Mouse (Mus musculus): ENCODE measurements at regions not wholly inside any gene's neighbourhood (a gene's known extent, or its start where the extent isn't known, plus 50 kb on each side); places are given as distances from the start of the nearest gene placed in this dataset.

DNA sequence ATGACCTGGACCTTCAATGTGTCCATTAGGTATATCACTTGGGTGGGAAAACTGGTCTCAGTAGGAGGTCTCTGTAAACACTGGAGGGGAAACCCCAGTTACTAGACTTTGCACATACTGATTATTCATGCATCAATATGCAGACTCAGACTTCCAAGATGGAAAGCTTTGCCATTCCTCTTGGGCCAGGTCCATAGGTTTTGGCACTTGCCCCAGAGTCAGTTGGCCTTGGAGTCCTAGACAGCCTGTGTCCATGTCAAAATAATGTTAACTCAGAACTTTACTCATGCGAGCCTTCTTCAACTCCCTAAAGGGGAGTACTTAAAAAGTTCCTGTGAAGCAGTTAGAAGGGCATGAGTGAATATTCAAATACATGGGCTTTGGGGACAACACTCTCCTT is 230.3 kb downstream of the Cxxc4 start:
- Histone ChIP-seq H3K4me2 (replicated peaks) (no peak overlapping the region), H3K9me3 (replicated peaks) (no peaks in the 10 kb centered on the region), H3K27ac (no peak overlapping the region), H3K36me3 (no peaks in the 10 kb centered on the region), H3K27me3 (no peaks in the 10 kb centered on the region), H3K4me3 (no peak overlapping the region), H3K9ac (no peak overlapping the region), H3K4me1 (no peaks in the 10 kb centered on the region)
- ATAC-seq (ENCODE audit: low FRiP score): no peak
- WGBS: 85% methylated on average over 1 of the region's 1 CpGs

DNA sequence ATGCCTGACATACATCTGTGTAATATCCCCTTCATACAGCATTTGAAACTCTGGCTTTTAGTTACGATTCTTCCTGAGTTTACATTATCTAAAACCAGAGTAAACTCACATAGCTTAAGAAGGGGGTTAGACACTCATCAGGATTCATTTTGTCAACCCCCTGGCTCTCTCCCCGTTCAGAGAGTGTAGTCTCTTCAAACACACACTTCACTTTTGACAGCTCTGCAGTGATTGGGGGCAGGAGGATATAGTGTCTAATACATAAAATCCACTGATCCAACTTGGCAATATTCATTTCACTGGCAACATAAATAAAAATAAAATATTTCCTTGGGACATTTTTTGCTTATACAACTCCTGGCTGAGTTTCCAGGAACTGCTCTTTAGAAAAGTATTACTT is 251.0 kb downstream of the Cxxc4 start:
- no peak for ATAC-seq (ENCODE audit: low FRiP score)
- Histone ChIP-seq H3K9ac (no peak overlapping the region), H3K27me3 (no peaks in the 10 kb centered on the region), H3K9me3 (replicated peaks) (no peaks in the 10 kb centered on the region), H3K27ac (no peak overlapping the region), H3K4me2 (replicated peaks) (no peak overlapping the region), H3K4me1 (no peaks in the 10 kb centered on the region), H3K36me3 (no peaks in the 10 kb centered on the region), H3K4me3 (no peak overlapping the region)
- WGBS: 70% methylated on average over 2 of the region's 2 CpGs

- H3K4me1 ChIP-seq: no peaks in the 10 kb centered on the region
- H3K27me3 ChIP-seq: no peaks in the 10 kb centered on the region
- H3K9ac ChIP-seq: no peak overlapping the region
- H3K27ac ChIP-seq: no peak overlapping the region
- no peak overlapping the region for H3K4me2 ChIP-seq (replicated peaks)
- H3K4me3 ChIP-seq: no peak overlapping the region
- no peaks in the 10 kb centered on the region for H3K9me3 ChIP-seq (replicated peaks)
- WGBS: 72% methylated on average over 5 of the region's 5 CpGs
- H3K36me3 ChIP-seq: no peaks in the 10 kb centered on the region
- peak; percentile 54 for ATAC-seq (ENCODE audit: low FRiP score)
Observed at GRCm38 (mm10) chr3:134489966-134490543, 253.8 kb downstream of the Cxxc4 start.

GRCm38 (mm10) chr3:134509702-134510101 is 273.4 kb downstream of the Cxxc4 start:
- Histone ChIP-seq H3K36me3 (no peaks in the 10 kb centered on the region), H3K27me3 (no peaks in the 10 kb centered on the region), H3K27ac (no peak overlapping the region), H3K9me3 (replicated peaks) (no peaks in the 10 kb centered on the region), H3K9ac (no peak overlapping the region), H3K4me1 (no peaks in the 10 kb centered on the region), H3K4me2 (replicated peaks) (no peak overlapping the region), H3K4me3 (no peak overlapping the region)
- ATAC-seq (ENCODE audit: low FRiP score): no peak
- 81% methylated on average over 6 of the region's 6 CpGs for WGBS

- Histone ChIP-seq H3K4me3 (no peak overlapping the region), H3K36me3 (no peaks in the 10 kb centered on the region), H3K27ac (no peak overlapping the region), H3K4me1 (no peaks in the 10 kb centered on the region), H3K4me2 (replicated peaks) (no peak overlapping the region), H3K9ac (no peak overlapping the region), H3K9me3 (replicated peaks) (no peaks in the 10 kb centered on the region), H3K27me3 (no peaks in the 10 kb centered on the region)
- WGBS: 87% methylated on average over 5 of the region's 5 CpGs
- no peak for ATAC-seq (ENCODE audit: low FRiP score)
Observed at GRCm38 (mm10) chr3:134525795-134526194, 289.5 kb downstream of the Cxxc4 start.

DNA sequence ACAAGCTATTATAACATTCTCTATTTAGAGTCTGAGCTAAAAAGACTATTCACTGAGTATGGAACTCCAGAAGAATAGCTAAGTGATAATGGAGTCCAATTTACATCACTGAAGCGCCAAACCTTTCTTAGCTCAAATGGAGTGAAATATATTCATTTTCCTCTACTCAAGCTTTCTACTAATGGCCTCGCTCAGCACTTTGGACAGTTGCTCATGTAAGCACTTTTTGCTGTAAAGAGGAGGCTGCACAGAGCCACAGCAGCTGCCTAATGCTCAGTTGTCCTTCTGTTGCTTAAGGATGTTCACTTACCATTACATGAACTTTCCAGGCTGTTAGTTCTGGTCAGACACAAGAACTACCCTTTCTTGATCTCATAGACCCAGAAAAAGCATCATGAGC is 268.7 kb upstream of the Tacr3 start:
- Histone ChIP-seq H3K4me2 (replicated peaks) (no peak overlapping the region), H3K27me3 (no peaks in the 10 kb centered on the region), H3K9ac (no peak overlapping the region), H3K4me3 (no peak overlapping the region), H3K9me3 (replicated peaks) (no peaks in the 10 kb centered on the region), H3K27ac (no peak overlapping the region), H3K4me1 (no peaks in the 10 kb centered on the region), H3K36me3 (no peaks in the 10 kb centered on the region)
- WGBS: 81% methylated on average over 2 of the region's 2 CpGs
- no peak for ATAC-seq (ENCODE audit: low FRiP score)

- no peak overlapping the region for H3K4me3 ChIP-seq
- no peak overlapping the region for H3K9ac ChIP-seq
- H3K27ac ChIP-seq: no peak overlapping the region
- H3K36me3 ChIP-seq: no peaks in the 10 kb centered on the region
- no peak for ATAC-seq (ENCODE audit: low FRiP score)
- H3K4me2 ChIP-seq (replicated peaks): no peak overlapping the region
- 90% methylated on average over 3 of the region's 3 CpGs for WGBS
- no peaks in the 10 kb centered on the region for H3K4me1 ChIP-seq
- no peaks in the 10 kb centered on the region for H3K9me3 ChIP-seq (replicated peaks)
- H3K27me3 ChIP-seq: no peaks in the 10 kb centered on the region
Observed at GRCm38 (mm10) chr3:134578759-134579158, 250.0 kb upstream of the Tacr3 start.

DNA sequence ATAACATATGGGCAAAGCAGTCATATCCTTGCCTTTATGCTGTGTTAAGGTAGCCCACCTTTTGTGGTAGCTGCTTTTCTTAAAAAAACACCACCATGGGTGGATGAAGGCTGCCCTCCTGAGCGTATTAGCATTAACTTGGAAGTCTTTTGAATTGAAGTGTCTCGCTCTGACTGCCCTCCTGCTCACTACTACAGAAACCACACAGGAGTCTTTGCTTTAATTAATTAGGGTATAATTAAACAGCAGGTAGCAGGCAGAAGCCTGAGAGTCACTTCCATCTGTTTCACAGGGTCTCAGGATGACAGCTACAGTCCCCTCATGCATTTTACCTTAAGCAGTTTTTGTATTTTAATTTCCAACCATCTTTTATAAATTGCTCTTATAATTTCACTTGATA is 240.2 kb upstream of the Tacr3 start:
- H3K9ac ChIP-seq: no peak overlapping the region
- no peaks in the 10 kb centered on the region for H3K9me3 ChIP-seq (replicated peaks)
- no peak overlapping the region for H3K4me2 ChIP-seq (replicated peaks)
- no peak overlapping the region for H3K27ac ChIP-seq
- no peak for ATAC-seq (ENCODE audit: low FRiP score)
- 25% methylated on average over 2 of the region's 2 CpGs for WGBS
- no peaks in the 10 kb centered on the region for H3K4me1 ChIP-seq
- H3K27me3 ChIP-seq: no peaks in the 10 kb centered on the region
- no peaks in the 10 kb centered on the region for H3K36me3 ChIP-seq
- H3K4me3 ChIP-seq: no peak overlapping the region

- Histone ChIP-seq H3K27ac (no peak overlapping the region), H3K4me3 (no peak overlapping the region), H3K36me3 (no peaks in the 10 kb centered on the region), H3K9ac (no peak overlapping the region), H3K27me3 (no peaks in the 10 kb centered on the region), H3K9me3 (replicated peaks) (no peaks in the 10 kb centered on the region), H3K4me1 (peaks cover 8% of the 10 kb centered on the region), H3K4me2 (replicated peaks) (no peak overlapping the region)
- 41% methylated on average over 4 of the region's 4 CpGs for WGBS
- no peak for ATAC-seq (ENCODE audit: low FRiP score)
Observed at GRCm38 (mm10) chr3:134602919-134603318, 225.9 kb upstream of the Tacr3 start.

GRCm38 (mm10) chr3:134605356-134605771 is 223.4 kb upstream of the Tacr3 start:
- Histone ChIP-seq H3K4me1 (peaks cover 8% of the 10 kb centered on the region), H3K9me3 (replicated peaks) (no peaks in the 10 kb centered on the region), H3K4me2 (replicated peaks) (peak overlapping the region; percentile 30), H3K27ac (peak overlapping the region; percentile 36), H3K9ac (no peak overlapping the region), H3K36me3 (no peaks in the 10 kb centered on the region), H3K27me3 (no peaks in the 10 kb centered on the region), H3K4me3 (no peak overlapping the region)
- 28% methylated on average over 6 of the region's 6 CpGs for WGBS
- peak; percentile 97 for ATAC-seq (ENCODE audit: low FRiP score)

DNA sequence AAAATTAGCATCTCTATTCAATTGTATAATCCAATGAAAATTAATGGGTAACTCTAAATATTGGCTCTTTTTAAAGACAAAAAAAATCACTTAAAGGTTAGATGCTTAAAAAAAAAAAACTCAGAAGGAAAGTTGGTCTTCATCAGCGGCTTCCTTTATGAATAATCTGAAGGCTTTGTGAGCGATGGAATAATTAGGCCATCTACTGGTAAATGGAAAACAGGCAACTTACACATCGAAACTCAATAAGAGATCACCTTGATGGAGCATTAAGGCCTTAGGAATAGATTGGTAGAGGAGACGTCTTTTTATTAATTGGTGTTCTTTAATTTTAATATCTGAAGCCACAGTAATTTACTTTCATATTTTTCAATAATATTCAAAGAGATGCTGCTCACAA is 218.6 kb upstream of the Tacr3 start:
- Histone ChIP-seq H3K4me1 (peaks cover 11% of the 10 kb centered on the region), H3K4me2 (replicated peaks) (no peak overlapping the region), H3K9me3 (replicated peaks) (no peaks in the 10 kb centered on the region), H3K4me3 (no peak overlapping the region), H3K36me3 (no peaks in the 10 kb centered on the region), H3K27me3 (no peaks in the 10 kb centered on the region), H3K27ac (no peak overlapping the region), H3K9ac (no peak overlapping the region)
- no peak for ATAC-seq (ENCODE audit: low FRiP score)
- WGBS: 73% methylated on average over 4 of the region's 4 CpGs

DNA sequence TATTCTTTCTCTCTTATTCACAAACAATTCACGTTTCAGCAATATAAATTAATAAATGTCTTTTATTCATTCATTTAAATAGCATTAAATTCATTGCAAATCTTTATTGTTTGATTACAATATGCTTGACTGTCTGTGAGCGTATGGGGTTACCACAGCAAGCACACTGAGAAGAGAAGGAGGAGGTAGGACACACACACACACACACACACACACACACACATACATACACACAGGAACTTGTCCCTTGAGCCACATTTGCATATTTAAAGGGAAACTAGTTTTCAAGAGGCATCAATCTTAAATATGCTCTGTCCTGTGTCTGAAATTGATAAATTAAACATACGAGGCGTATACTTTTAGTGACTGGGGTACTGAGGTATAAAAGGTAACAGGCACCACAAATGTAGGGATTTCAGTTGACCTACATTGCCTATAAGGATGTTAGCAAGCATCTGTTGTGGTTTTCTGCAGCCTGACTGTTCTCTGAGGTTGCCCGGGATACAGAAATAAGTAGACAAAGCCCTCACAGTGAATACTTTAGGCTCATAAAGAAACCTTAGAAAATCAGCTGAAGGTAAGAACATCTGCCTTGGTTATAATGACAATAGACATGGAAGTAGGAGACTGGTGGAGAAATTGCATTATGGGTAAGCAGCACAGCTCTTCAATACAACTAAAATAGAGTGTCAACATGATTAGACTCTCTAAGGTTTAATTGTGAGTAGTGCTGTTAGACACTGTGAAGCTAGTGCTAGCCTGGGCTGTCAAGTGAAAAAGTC is 217.1 kb upstream of the Tacr3 start:
- Histone ChIP-seq H3K4me1 (peaks cover 7% of the 10 kb centered on the region; the same call in 1 of the 2 replicates), H3K27me3 (no peaks in the 10 kb centered on the region), H3K9me3 (replicated peaks) (no peaks in the 10 kb centered on the region), H3K9ac (no peak overlapping the region), H3K36me3 (no peaks in the 10 kb centered on the region), H3K4me3 (no peak overlapping the region), H3K4me2 (replicated peaks) (no peak overlapping the region), H3K27ac (no peak overlapping the region)
- WGBS: 62% methylated on average over 5 of the region's 5 CpGs
- peak; percentile 69 for ATAC-seq (ENCODE audit: low FRiP score)

DNA sequence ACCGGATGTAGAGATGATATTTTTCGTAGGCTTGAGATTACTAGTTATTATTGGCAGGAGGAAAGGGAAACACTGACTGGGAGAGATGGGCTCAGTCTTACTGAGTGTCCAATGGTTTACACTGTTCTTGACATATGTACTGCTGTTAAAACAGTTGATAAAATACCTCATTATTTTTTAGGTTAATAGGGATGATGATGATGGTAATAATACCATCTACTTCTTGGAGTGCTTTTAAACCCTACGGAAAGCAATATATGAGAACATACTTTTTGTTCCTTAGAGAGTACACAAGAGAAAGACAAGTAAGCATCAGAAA is 216.6 kb upstream of the Tacr3 start:
- ATAC-seq (ENCODE audit: low FRiP score): no peak
- H3K36me3 ChIP-seq: no peaks in the 10 kb centered on the region

More for the DNA sequence above, 216.6 kb upstream of the Tacr3 start:
- no peak overlapping the region for H3K27ac ChIP-seq
- H3K4me3 ChIP-seq: no peak overlapping the region
- no peaks in the 10 kb centered on the region for H3K9me3 ChIP-seq (replicated peaks)
- no peak overlapping the region for H3K4me2 ChIP-seq (replicated peaks)
- WGBS: 90% methylated on average over 3 of the region's 3 CpGs
- peaks cover 7% of the 10 kb centered on the region; the same call in 1 of the 2 replicates for H3K4me1 ChIP-seq
- no peaks in the 10 kb centered on the region for H3K27me3 ChIP-seq
- no peak overlapping the region for H3K9ac ChIP-seq

Measured in hindbrain, embryonic 12.5 days (tissue).